Mouse (Mus musculus) neural tube, embryonic 10.5 days (tissue): ENCODE data around the gene Thap11.
A peak's percentile ranks its signal among the peaks of the same experiment; 100 is the strongest.

Experiments
- DNase-seq: peaks from one replicate; pipeline ENCODE4 v3.0.0-alpha.2; 2017; ENCODE audit warnings: low spot score; ENCODE audit errors: extremely low spot score

Thap11 gene

DNA sequence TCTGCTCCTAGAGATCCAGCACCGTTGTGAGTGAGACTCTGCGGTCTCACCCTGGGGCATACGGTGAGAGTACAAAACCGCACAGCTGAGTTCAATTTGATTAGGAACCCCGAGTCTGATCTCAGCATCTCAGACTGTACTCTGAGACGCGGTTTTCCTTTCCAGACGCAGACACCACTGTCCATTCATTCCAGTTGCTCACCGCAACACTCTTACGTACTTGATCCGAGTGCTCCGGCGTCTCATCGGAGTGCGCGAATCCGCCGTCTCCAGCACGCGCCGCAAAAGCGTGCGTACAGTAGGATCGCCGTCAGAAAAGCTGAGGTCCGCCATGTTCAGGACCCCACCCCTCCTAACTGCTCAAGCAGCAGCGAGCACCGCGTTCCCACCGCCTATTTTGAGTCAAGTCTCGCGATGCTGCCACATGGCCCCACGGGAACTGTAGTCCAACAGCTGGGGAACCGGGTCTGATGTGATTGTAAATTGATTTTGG lies 3.2 kb upstream of the Thap11 start:
- DNase-seq: peak; percentile 88

DNA sequence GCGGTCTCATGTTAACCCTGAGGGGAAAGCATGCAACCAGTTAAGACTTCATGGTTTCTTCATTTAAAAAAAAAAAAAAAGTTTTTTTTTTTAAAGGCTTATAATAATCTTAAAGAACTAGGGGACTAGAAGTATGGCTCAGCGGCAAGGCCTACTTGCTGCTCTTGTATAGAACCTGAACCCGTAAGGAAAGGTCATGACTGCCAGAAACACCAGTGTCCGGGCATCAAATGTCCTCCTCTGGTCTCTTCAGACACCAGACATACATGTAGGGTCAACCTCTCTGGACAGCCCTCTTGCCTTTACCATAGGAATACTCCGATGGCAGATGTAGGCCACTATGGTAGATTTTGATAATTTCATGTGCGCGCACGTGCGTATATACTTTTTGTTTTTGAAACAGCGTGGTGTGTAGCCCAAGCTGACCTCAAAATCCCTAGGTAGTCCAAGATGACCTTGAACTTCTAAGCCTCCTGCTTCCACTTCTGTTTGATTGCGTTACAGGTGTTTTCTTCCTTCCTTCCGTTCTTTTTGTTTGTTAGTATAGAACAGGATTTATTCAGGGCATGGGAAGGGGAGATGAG lies 2.7 kb upstream of the Thap11 start:
- peak; percentile 20 for DNase-seq

DNA sequence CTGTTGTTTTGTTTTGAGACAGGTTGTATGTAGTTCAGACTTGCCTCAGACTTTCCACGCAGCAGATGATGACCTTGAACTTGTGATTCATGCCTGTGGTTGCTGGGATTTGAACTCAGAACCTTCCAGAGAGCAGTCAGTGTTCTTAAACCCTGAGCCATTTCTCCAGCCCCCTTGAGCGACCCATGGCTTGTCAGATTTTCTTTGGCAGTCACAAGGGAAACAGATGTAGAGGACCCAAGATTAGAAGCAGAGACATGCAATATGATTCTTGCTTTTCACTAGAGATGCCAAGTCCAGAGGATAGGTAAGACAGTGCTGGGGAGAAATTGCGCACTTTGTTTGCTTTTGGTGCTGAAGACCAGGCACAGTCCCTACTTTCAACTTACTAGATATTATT lies 1.8 kb upstream of the Thap11 start, which contains the start of gene Cenpt:
Gene Cenpt (minus strand): TSS at position 101 of the 400 bp plus-strand sequence.
- no peak for DNase-seq

- DNase-seq: no peak
These were observed 629 bp upstream of the Thap11 start for GRCm38 (mm10) chr8:105854303-105854702.

GRCm38 (mm10) chr8:105855248-105856167 lies 576 bp downstream of the Thap11 start:
- DNase-seq: no peak

DNA sequence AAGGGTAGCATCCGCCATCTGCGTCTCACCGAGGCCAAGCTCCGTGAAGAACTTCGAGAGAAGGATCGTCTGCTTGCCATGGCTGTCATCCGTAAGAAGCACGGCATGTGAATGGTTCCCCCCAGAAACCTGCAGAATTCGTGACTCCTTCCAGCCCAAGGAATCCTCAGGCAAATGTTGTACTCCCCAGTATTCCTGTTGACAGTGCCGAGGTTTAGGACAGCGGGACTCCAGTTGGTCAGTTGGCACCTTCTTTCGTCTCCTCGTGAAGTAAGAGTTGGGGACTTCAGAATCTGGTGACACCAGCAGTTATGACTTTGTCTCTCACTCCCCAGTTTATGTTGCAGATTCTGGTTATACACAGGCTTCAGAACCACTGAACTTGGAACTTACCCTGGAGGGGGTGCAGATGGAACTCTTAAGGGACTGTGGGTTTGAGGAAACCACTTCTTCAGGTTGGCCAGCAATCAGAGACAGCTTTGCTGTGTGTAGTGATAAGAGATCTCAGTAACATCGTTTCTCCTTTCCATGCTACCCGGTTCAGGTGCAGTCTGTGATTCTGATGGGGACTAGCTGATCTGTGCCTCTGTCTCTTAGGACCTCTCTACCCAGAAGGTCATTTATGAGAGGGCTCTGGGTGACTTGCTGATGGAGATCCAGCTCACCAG lies 1.4 kb downstream of the Thap11 start:
- no peak for DNase-seq

DNA sequence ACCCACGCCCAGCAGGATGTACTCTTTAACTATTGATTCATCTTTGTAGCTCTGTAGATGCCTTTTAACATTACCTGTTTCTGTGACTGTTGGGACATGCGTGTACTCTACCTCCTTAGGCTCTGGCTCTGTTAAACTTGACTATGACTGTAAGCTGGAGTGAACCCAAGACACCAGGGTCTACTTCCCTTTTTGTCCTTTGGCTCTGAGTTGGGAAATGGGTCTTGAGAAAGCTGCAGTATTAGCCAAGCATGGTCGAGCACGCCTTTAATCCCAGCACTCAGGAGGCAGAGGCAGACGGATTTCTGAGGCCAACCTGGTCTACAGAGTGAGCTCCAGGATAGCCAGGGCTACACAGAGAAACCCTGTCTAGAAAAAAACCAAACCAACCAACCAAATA lies 3.6 kb downstream of the Thap11 start:
- no peak for DNase-seq

GRCm38 (mm10) chr8:105859314-105859713 lies 4.4 kb downstream of the Thap11 start:
- no peak for DNase-seq

DNA sequence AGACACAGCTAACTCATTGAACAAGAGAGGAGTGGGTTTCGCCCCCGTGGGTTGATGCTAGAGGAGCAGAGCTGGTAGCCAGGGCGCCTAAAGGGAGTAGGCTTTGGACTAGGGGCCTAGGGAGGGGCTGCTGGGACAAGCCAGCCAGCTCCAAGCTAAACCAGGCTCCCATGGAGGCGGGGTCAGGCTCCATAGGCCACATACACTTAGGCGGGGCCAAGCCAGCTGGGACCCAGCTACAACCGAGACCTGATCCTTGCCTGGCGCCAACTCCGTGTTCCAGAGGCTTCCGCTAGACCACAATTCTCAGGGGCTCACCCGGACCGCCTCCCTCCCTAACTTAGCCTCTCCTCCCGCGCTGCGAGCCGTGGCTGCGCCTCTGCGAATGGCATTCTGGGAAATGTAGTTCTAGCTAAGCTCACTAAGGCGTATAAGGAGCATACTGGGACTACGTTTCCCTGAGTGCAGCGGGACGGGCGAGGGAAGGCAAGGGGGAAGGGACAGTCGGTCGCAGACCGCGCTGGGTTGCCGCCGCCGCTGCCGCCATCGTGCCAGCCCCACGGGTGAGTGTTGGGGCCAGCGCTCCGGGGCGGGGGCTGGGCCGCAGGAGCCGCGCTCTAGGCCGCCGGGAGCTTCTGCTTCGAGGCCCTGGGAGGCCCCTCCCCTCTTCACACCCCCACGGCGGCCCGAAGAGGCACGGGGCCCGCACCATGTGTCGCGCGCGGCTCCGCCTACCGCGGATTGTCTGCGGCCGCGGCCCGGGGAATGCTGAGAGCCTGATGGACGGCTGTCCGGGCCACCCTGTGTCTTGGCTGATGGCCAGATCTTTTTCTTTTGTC lies 5.4 kb downstream of the Thap11 start, which contains the start of gene Nutf2:
Gene Nutf2 (plus strand): TSS at position 438 of the 839 bp plus-strand sequence.
- peak; percentile 93 for DNase-seq

DNA sequence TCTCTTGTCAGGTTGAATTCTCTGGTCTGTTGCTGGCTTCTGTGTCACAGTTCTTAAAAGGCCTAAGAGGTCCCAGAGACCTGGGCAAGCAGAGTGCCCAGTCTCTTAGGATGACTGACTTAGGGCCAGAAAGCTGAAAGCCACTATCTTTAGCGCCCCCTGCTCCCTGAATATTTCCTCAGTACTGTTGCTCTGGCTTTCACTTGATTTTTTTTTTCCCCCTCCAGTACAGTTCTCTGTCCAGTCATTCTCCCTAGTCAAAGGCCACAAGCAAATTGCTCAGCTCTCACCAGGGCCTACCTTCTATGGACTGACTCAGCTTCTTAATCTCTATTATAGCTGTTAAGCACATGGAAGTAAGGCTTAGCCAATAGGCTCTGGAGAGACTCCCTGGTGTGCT lies 7.0 kb downstream of the Thap11 start:
- no peak for DNase-seq

GRCm38 (mm10) chr8:105866364-105867029 lies 11.6 kb downstream of the Thap11 start:
- DNase-seq: no peak

- DNase-seq: no peak
These were observed 19.4 kb downstream of the Thap11 start for GRCm38 (mm10) chr8:105874301-105874700.

- peak; percentile 89 for DNase-seq
These were observed 26.0 kb downstream of the Thap11 start, which contains the start of gene Edc4 for GRCm38 (mm10) chr8:105880754-105881520. Edc4 (plus strand) TSS chr8:105880881.

DNA sequence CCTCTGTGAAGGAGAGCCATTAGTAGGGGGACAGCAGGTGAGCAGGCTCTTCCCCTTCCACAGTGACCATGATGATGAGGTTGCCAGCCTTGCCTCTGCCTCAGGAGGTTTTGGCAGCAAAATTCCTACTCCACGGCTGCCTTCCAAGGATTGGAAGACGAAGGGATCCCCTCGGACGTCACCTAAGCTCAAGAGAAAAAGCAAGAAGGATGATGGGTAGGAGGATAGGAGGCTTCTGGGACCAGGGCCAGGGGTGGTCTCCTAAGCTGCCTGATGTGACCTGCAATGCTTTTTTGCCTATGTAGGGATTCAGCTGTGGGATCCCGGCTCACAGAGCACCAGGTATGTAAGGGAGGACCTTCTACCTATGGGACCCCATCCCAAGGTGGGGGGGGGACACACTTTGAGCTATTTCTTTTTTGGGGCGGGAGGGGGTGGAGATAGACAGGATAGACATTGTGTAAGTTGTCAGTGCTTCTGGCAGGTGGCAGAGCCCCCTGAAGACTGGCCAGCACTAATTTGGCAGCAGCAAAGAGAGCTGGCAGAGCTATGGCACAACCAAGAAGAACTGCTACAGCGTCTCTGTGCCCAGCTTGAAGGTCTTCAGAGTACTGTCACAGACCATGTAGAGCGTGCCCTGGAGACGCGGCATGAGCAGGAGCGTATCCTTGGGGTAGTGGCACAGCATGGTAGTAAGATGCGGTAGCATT lies 35.0 kb downstream of the Thap11 start:
- DNase-seq: no peak

DNA sequence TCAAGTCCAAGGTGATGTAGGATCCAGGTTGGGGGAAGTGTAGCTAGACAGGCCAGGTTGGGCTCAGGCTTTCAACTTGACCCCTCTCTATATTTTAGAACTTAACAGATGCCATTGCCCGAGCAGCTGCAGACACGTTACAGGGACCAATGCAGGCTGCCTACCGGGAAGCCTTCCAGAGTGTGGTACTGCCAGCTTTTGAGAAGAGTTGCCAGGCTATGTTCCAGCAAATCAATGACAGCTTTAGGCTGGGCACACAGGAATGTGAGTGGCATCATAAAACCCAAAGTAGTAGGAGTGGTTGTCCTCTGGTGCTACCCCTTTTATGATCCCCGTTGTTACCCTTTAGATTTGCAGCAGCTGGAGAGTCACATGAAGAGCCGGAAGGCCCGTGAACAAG lies 35.9 kb downstream of the Thap11 start:
- DNase-seq: no peak

- no peak for DNase-seq
These were observed 37.5 kb downstream of the Thap11 start for GRCm38 (mm10) chr8:105892432-105892831.

DNA sequence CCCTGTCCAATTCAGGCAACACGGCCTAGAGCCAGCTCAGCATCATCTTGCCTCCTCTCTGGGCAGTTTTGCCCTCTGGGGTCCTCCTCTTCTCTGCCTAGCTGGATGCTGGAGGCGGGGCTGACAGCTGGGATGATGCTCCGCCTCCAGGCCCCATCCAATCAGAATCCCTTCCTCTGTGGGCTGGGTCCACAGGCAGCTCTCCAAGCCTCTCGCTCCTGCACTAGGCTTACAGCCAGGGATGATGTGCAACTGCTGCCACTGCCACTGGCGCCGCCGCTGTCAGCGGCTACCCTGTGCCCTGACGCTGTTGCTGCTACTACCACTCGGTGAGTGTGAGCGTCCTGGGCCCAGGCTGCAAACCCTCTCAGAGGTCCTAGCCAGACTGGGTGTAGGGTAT lies 38.4 kb downstream of the Thap11 start, which contains the start of gene Nrn1l:
Gene Nrn1l (plus strand): TSS at position 229 of the 400 bp plus-strand sequence.
- DNase-seq: peak; percentile 67

- no peak for DNase-seq
These were observed 43.0 kb downstream of the Thap11 start for GRCm38 (mm10) chr8:105897801-105898480.
